Mouse (Mus musculus): ENCODE results near the gene Rpl4.
"Not testable (repeated sequence)": the region's sequence is repeated elsewhere in the genome, so short reads cannot be mapped to it uniquely, and the experiment has no call there.

The Rpl4 gene

DNA sequence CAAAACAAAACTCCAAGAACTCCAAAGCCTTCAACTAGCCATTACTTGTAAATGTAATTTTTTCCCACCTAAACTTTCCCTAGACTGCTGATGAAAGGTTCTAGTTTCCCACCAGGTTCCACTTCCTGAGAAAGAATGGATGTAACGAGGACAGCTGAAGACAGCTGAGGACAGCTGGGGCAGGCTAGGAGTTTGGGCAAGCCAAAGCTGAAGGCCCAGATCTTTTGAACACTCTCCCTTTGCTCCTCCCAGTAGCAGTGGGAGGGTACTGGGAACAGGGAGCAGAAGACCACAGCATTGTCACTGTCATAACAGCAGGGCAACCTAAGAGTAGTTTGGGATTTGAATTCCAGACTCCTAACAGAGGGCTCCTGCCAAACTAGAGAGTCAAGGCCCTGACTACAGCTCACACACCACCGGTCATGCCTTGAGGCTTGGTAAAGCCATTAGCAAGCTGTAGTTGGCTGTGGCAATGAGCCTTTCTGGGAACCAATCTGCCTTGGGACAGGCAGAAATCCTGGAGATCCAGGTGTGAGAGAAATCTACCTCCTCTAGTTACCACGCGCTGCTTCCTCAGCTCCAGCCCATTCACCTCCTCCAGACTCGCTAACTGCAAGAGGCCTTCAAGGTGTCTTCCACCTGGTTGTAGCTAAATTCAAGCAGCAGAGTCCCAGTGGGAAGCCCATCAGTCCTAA, 25.0 kb downstream of the Rpl4 start:
- DNase-seq (ENCODE audit: low read depth) = no peak

DNA sequence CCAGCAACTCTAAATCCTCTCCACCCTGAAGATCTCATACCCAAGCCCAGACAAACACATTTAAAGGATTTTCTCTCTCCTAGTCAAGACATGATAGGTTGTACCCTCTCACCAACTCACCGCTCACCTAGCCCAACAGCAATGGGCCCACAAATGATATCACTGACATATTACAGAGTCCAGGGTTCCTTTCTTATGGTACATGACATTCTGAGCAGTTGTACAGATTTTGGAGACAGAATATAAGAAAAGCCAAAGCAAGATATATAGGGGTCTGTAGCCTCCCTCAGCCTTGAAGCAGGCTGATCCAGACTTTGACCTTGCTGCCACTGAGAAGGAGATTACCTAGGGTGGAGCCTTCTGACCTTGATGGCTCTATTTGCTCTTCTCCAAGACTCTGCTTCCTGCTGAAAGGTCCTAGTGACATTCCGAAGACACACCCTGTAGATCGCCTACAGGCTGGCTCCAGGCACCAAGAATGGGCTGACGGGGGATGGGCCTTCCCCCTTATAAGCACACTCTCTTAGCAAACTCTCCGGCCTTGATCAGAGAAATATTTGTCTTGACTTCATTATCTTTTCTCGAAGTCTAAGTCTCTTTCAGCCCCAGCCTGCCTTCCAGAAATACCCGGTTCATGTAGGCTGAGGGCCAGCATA, 25.7 kb downstream of the Rpl4 start:
- DNase-seq (ENCODE audit: low read depth) = not testable (repeated sequence)

DNA sequence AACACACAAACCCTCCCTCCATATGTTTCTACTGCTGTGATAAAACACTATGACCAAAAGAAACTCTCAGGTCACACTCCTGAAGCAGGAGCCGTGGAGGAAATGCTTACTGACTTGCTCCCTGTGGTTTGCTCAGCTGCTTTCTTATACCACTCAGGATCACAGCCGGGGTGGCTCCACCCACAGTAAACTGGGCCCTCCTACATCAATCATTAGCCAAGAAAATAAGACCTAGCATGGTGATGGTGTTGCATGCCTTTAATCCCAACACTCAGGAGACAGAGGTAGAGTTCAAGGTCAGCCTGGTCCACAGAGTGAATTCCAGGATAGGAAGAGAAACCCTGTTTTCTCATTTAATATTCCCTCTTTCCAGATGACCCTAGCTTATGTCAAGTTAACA, 26.7 kb downstream of the Rpl4 start:
- no peak for DNase-seq (ENCODE audit: low read depth)

DNA sequence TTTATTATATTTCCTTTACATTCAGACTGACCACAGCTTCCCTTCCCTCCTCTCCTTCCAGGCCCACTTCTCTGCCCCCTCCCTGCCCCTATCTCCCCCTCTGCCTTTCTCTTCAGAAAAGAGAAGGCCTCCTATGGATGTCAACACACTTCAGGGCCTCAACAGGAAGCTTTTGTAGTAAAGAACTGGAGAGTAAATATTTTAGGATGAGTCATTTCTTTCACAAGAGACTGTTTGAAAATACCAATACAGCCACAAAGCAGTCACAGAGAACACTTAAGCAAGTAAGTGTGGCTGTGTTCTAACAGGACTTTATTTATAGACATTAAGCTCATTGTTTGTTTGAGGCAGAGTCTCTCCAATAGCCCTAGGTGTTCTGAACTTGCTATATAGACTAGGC, 29.2 kb downstream of the Rpl4 start:
- no peak for DNase-seq (ENCODE audit: low read depth)

DNA sequence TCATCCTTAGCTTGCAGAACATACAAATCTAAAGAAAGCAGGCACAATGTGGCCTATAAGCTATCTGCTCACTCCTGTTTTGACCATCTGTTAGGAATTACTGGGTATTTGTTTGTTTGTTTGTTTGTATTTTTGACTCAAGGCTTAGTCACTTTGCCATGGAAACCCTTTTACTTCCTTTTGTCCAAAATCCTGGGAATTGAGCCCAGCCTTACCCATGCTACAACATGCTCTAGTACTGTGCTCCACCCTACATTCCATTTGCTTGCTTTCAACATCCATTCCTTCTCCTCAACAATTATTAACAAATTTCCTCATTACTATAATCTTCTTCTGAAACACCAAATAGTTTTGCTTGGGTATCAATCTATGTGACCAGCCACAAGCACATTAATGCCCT, 29.7 kb downstream of the Rpl4 start:
- no peak for DNase-seq (ENCODE audit: low read depth)

DNA sequence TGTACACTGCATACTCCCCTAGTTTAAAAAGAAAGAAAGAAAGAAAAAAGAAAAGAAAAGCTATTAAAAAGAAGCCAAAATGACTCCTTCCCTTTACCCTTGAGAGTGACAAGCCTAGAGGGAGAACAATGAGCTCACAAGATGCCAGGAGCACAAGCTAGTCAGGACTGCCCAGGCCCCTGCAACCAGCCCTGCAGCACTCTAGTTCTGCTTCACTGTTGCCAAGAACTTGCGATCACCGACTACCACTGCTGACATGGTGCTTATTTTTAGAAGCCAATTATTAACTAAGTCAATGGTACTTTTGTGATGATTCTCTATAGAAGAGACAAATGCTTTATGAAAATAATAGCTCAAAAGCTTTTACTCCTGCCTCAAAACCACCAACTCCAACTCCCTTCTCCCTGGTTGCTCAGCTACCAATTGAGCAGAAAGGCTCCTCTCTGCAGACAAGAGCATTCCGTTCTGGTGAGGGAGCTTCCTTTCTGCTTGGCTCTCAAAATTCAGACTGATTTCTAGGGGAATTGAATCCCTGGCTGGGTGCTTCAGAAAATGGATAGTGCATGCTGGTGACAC, 34.4 kb downstream of the Rpl4 start:
- DNase-seq (ENCODE audit: low read depth) = no peak

DNA sequence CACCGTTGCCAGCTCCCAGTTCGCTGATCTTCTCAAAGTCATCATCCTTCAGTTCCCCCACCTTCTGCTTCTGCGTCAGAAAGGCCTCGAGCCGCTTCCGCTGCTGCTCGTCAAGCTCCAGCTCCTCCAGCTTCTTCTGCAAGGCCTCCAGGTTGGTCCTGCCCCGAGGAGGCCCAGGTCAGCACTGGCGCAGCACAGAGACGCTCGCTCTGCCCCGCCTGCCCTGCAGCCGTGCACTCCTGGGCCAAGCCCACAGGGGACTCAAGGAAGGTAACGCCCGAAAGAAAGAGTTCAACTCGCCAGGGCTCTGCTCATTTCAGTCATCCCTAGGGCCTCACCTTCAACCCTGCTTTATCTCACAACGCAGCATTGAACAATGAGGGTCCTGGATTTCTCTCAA, 41.3 kb downstream of the Rpl4 start:
- DNase-seq (ENCODE audit: low read depth) = no peak

DNA sequence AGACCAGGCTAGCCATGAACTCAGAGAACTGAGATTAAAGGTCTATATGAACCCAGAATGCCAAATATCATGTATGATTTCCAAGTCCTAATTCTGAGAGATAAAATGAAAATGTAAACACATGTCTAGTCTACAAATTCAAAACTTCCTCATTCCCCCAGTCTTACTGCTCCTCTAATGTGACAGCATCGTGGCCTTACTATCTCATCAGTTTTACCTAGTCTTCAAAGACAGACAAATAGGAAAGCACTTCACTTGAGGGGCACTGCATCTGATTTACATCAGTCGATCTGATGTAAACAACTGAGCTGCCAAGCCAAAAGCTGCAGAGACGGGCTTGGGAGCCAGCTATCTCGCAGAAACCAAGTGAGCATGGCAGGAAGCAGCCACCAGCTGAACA, 42.9 kb downstream of the Rpl4 start:
- DNase-seq (ENCODE audit: low read depth) = no peak

DNA sequence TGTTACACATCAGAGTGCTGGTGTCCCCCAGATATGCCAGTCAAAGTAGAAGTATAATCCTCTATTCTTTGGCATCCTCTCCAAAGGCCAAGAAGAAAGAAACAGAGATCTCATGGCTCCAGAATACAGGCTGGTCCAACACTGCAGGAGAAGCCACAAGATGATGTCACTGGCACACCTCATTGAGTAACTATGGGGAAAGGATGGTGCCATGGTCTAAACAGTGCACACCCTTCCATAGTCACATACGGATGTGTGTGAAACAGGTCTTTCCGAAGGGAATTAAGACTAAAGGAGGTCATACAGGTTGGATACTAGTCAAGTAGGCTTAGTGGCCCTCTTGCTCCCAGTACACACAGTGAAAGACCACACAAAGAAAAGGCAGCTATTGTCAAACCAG, 43.5 kb downstream of the Rpl4 start:
- no peak for DNase-seq (ENCODE audit: low read depth)

DNA sequence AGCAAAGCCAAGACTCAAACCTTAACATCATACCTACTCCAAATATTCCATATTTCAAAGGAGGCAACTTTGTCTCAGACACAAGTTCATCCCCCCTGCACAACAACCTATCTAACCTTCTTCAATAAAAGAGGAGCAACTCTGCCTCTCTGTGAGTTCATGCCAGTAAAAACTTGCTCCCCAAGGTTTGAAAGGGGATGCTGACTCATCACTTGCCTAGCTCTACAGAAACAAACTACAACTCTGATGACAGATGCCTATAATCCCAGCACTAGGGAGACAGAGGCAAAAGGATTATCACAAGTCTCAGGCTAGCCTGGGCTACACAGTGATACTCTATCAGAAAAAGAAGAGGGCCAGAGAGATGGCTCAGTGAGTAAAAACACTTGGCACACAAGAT, 44.7 kb downstream of the Rpl4 start:
- no peak for DNase-seq (ENCODE audit: low read depth)

DNA sequence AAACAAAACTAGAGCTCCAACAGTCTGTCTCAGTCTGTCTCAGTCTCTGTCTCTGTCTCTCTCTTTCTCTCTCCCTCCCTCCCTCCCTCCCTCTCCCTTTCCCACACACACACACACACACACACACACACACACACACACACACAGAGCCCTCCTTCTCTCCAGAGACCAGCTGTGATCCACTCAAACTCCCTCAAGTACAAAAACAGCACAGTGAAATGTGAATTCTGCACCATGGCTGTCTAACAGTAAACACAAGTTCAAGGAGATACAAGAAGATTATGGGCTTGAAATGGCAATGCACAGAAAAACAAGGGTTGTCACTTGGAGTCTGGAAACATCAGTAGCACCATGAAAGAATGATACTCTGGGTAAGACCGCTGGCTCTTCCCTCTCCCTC, 46.1 kb downstream of the Rpl4 start:
- DNase-seq (ENCODE audit: low read depth) = no peak

DNA sequence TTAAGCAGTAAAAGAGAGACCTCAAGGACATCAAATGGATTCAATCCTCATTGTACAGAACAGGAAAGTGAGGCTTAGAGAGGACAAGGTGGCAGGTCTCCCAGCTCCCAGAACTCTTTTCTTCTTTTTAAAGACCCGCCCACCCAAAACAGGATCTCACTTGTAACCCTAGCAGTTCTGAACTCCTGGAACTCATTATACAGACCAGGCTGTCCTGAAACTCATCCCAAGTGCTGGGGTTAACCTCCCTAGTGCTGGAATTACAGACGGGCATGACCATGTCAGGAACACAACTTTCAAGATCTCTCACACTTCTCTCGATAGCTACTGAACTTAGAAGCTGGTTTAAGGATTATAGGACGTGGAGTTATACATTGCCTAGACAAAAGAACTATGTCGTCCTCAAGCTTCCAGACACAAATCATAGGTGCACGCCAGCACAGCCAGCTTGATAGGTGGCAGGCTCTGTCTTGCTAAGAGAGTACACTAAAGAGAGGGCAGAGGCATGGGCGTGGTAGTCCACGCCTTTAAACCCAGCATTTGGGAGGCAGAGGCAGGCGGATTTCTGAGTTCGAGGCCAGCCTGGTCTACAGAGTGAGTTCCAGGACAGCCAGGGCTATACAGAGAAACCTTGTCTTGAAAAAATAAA, 46.7 kb downstream of the Rpl4 start:
- DNase-seq (ENCODE audit: low read depth) = no peak

DNA sequence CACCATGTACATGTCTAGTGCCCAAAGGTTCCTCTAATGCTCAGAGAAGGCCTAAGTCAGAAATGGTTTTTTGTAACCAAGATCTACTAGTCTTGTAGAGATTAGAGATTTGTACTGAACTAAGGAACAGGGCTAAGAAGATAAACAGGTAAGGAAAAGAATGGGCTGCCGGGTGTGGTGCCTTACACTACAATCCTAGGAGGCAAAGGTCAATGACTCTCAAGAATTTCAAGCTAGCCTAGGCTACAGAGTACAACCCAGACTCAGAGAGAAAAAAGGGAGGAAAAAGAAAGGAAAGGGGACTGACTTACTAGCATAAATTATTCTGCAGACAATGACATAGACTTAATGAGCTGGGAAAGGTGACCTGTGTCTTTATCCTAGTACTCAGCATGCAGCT, 47.4 kb downstream of the Rpl4 start:
- no peak for DNase-seq (ENCODE audit: low read depth)

DNA sequence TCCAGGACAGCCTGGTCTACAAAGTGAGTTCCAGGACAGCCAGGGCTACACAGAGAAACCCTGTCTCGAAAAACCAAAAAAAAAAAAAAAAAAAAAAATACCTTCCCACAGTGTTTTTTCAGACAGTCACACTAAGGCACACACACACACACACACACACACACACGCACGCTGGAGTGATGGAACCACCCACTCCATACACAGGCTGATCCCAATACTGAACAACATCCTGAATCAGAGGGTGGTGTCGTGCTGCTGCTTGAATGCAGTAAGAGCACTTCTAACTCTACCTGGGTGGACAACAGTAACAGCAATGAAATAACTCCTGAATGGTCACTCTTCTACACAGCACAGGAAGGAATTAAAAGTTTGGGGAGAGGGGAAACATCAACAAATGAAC, 48.3 kb downstream of the Rpl4 start:
- DNase-seq (ENCODE audit: low read depth) = no peak

DNA sequence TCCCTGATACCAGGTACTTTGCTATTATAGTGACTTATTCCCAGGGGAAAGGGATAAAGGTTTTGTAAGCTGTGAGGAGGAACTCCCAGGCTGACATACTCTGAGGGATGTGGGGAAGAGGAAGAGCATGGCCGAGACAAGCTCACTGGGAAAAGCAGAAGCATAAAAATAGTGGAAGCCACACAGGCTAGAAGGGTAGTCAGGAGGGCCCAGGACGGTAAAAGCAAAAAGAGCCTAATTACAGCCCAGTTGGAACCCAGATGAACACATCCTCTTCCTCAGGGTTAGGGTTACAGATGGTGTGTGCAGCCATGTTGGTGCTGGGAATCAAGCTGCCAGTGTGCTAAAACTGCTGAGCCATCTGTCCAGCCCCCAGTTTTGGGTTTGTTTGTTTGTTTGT, 48.9 kb downstream of the Rpl4 start:
- no peak for DNase-seq (ENCODE audit: low read depth)

DNA sequence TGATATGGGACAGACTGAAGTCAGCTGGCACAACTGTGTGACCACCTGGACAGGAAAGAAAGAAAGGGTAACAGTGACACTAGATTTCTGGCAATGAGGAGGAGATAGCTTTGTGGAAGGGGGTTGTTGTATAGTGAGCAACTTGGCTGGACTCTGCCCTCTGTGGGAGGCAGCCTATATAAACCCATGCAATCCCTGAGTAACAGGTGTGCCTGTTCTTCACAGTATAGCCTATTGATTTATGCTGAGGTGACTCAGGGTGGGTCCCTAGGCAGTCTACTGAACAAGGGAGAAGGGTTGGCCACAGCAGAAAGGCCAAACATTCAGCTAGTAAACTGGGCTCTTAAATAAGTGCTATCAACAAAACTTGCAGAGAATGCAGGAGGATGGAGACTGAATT, 52.6 kb downstream of the Rpl4 start:
- no peak for DNase-seq (ENCODE audit: low read depth)

DNA sequence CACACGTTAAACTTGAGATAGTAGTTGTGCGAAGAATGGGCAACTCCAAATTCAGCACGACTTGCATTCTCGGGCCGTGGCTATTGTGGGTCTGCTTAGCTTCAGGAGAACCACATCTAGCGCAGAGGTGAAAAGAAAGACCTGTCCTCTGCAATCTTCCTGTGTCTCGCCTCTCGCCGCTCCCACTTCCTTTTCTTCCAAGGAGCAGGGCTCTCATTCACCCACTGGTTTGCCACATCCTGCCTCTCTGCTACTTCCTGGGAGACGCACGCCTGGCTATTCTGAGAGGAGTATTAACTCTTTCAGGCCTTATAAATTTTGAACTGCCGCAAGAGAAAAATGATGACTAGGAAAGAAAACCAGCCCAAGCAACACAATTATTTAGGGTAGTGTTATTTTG, 54.6 kb downstream of the Rpl4 start:
- peak; percentile 40 for DNase-seq (ENCODE audit: low read depth)
